Mouse (Mus musculus) kidney, embryonic 15.5 days (tissue): ENCODE measurements at regions not wholly inside any gene's neighbourhood (a gene's known extent, or its start where the extent isn't known, plus 50 kb on each side); places are given as distances from the start of the nearest gene placed in this dataset.

ENCODE experiments used
- ATAC-seq: fragments of 200-750 bp; cut with Nextera tagmentation; replicated peaks from 2 replicates; pipeline ENCODE4 v1.8.0; 2017; ENCODE audit warnings: moderate TSS enrichment; ENCODE audit not compliant: low FRiP score
- H3K27ac ChIP-seq: fragments of 300-500 bp; sonication (generic); 2 replicates; pipeline ENCODE4 v1.5.1; 2015; ENCODE audit warnings: mild to moderate bottlenecking, inconsistent platforms
- H3K27me3 ChIP-seq: fragments of 300-500 bp; sonication (generic); 2 replicates; pipeline ENCODE4 v1.6.1; 2015; ENCODE audit warnings: inconsistent platforms
- H3K36me3 ChIP-seq: fragments of 300-500 bp; sonication (generic); 2 replicates; pipeline ENCODE4 v1.6.1; 2015; ENCODE audit warnings: inconsistent platforms
- H3K4me1 ChIP-seq: fragments of 300-500 bp; sonication (generic); 2 replicates; pipeline ENCODE4 v1.6.1; 2015; ENCODE audit warnings: inconsistent platforms
- H3K4me2 ChIP-seq: fragments of 300-500 bp; sonication (generic); 2 replicates; pipeline ENCODE4 v1.6.1; 2015; ENCODE audit warnings: moderate library complexity, mild to moderate bottlenecking, inconsistent platforms
- H3K4me3 ChIP-seq: fragments of 300-500 bp; sonication (generic); replicated peaks from 2 replicates; pipeline ENCODE4 v1.5.1; 2015; ENCODE audit warnings: mild to moderate bottlenecking, inconsistent platforms
- H3K9ac ChIP-seq: fragments of 300-500 bp; sonication (generic); 2 replicates; pipeline ENCODE4 v1.6.1; 2015; ENCODE audit warnings: mild to moderate bottlenecking, inconsistent platforms
- H3K9me3 ChIP-seq: fragments of 300-500 bp; sonication (generic); replicated peaks from 2 replicates; pipeline ENCODE4 v1.6.1; 2016; ENCODE audit warnings: inconsistent platforms
- WGBS: fragments of 180-500 bp; shearing (Covaris S2); methylation state at CpG from one replicate; pipeline ENCODE4 v1.1.7; 2015; ENCODE audit warnings: mixed read lengths; 5-methylcytosine and 5-hydroxymethylcytosine counted together

DNA sequence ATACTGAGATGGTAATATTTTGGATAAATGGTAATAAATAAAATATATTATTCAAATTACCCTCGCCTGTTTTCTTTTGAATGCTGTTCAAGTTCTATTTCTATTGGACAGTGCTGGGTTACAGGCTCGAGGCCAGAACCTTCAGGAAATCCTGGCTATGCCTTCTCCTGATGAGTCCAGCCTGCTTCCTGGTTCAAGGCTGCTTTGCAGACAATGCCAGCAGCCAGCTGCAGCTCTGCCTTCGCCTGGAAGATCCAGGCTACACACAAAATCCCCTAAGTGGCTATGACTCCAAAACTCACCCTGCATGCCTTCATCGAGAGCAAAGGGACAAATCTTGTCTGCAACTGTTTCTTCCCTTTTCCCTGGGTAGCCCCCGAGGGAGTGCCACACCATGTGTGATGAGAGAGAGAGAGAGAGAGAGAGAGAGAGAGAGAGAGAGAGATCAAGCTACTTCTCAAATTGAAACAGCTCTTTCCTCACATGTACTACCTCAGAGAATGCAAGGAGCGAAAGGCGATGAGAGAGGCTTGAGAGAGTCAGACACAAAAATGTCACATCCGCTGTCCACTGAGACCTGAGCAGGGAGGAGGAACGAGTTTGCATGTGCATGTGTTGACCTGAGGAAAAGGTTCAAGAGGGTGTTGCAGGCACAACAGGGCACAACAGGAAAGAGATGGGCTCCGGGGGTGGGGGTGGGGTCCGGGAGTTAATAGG lies 319.7 kb downstream of the Bcor start:
- WGBS = 61% methylated on average over 10 of the region's 11 CpGs
- no peak overlapping the region for H3K9ac ChIP-seq
- H3K27ac ChIP-seq = peak overlapping the region; percentile 13; the same call in 1 of the 2 replicates
- no peak overlapping the region for H3K4me2 ChIP-seq
- no peaks in the 10 kb centered on the region for H3K36me3 ChIP-seq
- ATAC-seq = no peak
- 0 out of 2 replicates have a peak, but pooled peaks cover 4% of the 10 kb centered on the region for H3K4me1 ChIP-seq
- no peak overlapping the region for H3K4me3 ChIP-seq
- no peaks in the 10 kb centered on the region for H3K9me3 ChIP-seq
- H3K27me3 ChIP-seq = peaks cover 32% of the 10 kb centered on the region; the same call in 1 of the 2 replicates

- H3K36me3 ChIP-seq = no peaks in the 10 kb centered on the region
- no peak for ATAC-seq
- H3K4me2 ChIP-seq = no peak overlapping the region
- H3K4me3 ChIP-seq = no peak overlapping the region
- H3K27ac ChIP-seq = no peak overlapping the region
- 81% methylated on average over 2 of the region's 2 CpGs for WGBS
- H3K27me3 ChIP-seq = peaks cover 10% of the 10 kb centered on the region; the same call in 1 of the 2 replicates
- no peak overlapping the region for H3K9ac ChIP-seq
- no peaks in the 10 kb centered on the region for H3K4me1 ChIP-seq
- no peaks in the 10 kb centered on the region for H3K9me3 ChIP-seq
Observed at GRCm38 (mm10) chrX:11845566-11845965, 314.6 kb downstream of the Bcor start.

GRCm38 (mm10) chrX:11855910-11856309 lies 304.2 kb downstream of the Bcor start:
- H3K27ac ChIP-seq = no peak overlapping the region
- H3K4me3 ChIP-seq = no peak overlapping the region
- WGBS = 66% methylated on average over 4 of the region's 4 CpGs
- H3K4me1 ChIP-seq = peaks cover 8% of the 10 kb centered on the region
- ATAC-seq = no peak
- no peaks in the 10 kb centered on the region for H3K36me3 ChIP-seq
- no peaks in the 10 kb centered on the region for H3K9me3 ChIP-seq
- H3K27me3 ChIP-seq = peaks cover 64% of the 10 kb centered on the region
- H3K4me2 ChIP-seq = no peak overlapping the region
- no peak overlapping the region for H3K9ac ChIP-seq

GRCm38 (mm10) chrX:11859396-11859795 lies 300.8 kb downstream of the Bcor start:
- 52% methylated on average over 9 of the region's 9 CpGs for WGBS

GRCm38 (mm10) chrX:11861119-11861708 lies 298.9 kb downstream of the Bcor start:
- Histone ChIP-seq H3K9me3 (no peaks in the 10 kb centered on the region), H3K27me3 (peaks cover 81% of the 10 kb centered on the region), H3K9ac (no peak overlapping the region), H3K36me3 (no peaks in the 10 kb centered on the region), H3K4me2 (no peak overlapping the region), H3K4me1 (peaks cover 17% of the 10 kb centered on the region), H3K4me3 (no peak overlapping the region), H3K27ac (no peak overlapping the region)
- 56% methylated on average over 11 of the region's 11 CpGs for WGBS
- no peak for ATAC-seq

More at GRCm38 (mm10) chrX:11859396-11859795, 300.8 kb downstream of the Bcor start:
- Histone ChIP-seq H3K9ac (no peak overlapping the region), H3K27ac (no peak overlapping the region), H3K4me2 (no peak overlapping the region), H3K36me3 (no peaks in the 10 kb centered on the region), H3K4me3 (no peak overlapping the region), H3K27me3 (peaks cover 84% of the 10 kb centered on the region), H3K4me1 (peaks cover 17% of the 10 kb centered on the region), H3K9me3 (no peaks in the 10 kb centered on the region)
- ATAC-seq = no peak

GRCm38 (mm10) chrX:11861892-11862291 lies 298.3 kb downstream of the Bcor start:
- Histone ChIP-seq H3K9me3 (no peaks in the 10 kb centered on the region), H3K36me3 (no peaks in the 10 kb centered on the region), H3K4me2 (no peak overlapping the region), H3K4me1 (peaks cover 17% of the 10 kb centered on the region), H3K4me3 (no peak overlapping the region), H3K27me3 (peaks cover 74% of the 10 kb centered on the region), H3K27ac (no peak overlapping the region), H3K9ac (no peak overlapping the region)
- ATAC-seq = no peak
- WGBS = 17% methylated on average over 8 of the region's 8 CpGs

- Histone ChIP-seq H3K9me3 (no peaks in the 10 kb centered on the region), H3K27me3 (peaks cover 62% of the 10 kb centered on the region), H3K9ac (no peak overlapping the region), H3K4me1 (peaks cover 17% of the 10 kb centered on the region), H3K27ac (no peak overlapping the region), H3K4me3 (no peak overlapping the region), H3K4me2 (no peak overlapping the region), H3K36me3 (no peaks in the 10 kb centered on the region)
- ATAC-seq = no peak
- WGBS = 55% methylated on average over 3 of the region's 3 CpGs
Observed at GRCm38 (mm10) chrX:11863106-11863505, 297.0 kb downstream of the Bcor start.

DNA sequence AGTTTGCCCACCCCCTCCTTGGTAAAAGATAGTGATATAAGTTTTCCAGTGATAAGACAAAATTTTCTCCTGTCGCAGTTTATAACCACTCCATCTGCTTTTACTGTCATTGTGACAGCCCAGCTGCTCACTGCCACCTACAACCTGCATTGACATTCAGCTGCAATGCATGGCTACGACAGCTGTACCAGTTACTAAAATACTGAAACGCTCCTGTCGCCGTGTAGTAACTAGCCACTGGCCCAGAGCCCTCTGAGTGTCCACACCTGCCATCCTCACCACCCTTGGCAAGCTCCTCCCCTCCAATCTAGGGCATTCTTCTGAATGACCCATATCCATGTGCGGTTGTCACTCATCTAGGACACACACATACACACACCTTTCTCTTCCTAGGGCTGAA lies 286.2 kb downstream of the Bcor start:
- Histone ChIP-seq H3K4me1 (no peaks in the 10 kb centered on the region), H3K9ac (no peak overlapping the region), H3K4me2 (no peak overlapping the region), H3K27me3 (peaks cover 33% of the 10 kb centered on the region), H3K36me3 (no peaks in the 10 kb centered on the region), H3K27ac (no peak overlapping the region), H3K9me3 (no peaks in the 10 kb centered on the region), H3K4me3 (no peak overlapping the region)
- no peak for ATAC-seq
- 75% methylated on average over 6 of the region's 6 CpGs for WGBS

GRCm38 (mm10) chrX:11876636-11877035 lies 283.5 kb downstream of the Bcor start:
- no peak overlapping the region for H3K4me3 ChIP-seq
- H3K4me2 ChIP-seq = no peak overlapping the region
- peaks cover 30% of the 10 kb centered on the region; the same call in 1 of the 2 replicates for H3K27me3 ChIP-seq
- H3K27ac ChIP-seq = no peak overlapping the region
- no peaks in the 10 kb centered on the region for H3K4me1 ChIP-seq
- H3K9ac ChIP-seq = no peak overlapping the region
- no peaks in the 10 kb centered on the region for H3K36me3 ChIP-seq
- WGBS = 76% methylated on average over 7 of the region's 7 CpGs
- ATAC-seq = no peak
- no peaks in the 10 kb centered on the region for H3K9me3 ChIP-seq

DNA sequence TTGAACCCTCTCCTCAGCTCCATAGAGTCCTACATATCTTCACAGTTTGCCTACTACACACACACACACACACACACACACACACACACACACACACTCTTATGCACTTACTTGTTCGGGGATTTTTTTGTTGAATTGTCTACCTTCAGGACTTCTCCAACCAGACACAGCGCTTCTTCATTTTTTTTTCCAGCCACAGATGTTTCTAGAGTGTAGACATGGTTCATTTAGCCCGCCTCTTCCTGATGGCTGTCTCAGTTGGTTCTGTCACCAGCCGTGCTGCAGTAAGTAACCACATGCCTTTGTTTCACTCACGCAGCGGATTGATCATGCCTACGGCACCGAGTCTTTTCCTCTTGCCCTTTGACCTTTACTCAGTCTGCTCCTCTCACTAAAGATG lies 282.1 kb downstream of the Bcor start:
- no peak for ATAC-seq

DNA sequence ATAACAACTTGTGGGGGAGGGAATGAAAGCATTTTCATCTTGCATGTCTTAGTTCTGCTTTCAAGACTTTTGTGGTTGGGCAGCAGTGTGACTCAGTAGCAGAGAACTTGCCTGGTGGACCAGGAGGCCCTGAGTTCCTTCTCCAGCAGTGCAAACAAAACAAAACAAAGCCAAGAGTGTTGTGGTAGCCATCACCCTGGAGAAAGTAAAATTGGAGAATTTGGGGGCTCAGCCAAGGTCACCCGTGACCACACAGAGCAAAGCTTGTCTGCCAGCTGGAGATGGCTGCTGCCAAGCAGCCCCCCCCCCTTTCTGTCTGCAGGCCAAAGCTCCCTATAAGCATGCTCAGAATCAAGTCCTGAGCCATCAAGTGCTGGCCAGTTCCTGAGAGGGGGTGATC lies 279.2 kb downstream of the Bcor start:
- Histone ChIP-seq H3K27me3 (peaks cover 34% of the 10 kb centered on the region; the same call in 1 of the 2 replicates), H3K4me3 (no peak overlapping the region), H3K4me1 (no peaks in the 10 kb centered on the region), H3K4me2 (no peak overlapping the region), H3K27ac (no peak overlapping the region), H3K36me3 (no peaks in the 10 kb centered on the region), H3K9ac (no peak overlapping the region), H3K9me3 (no peaks in the 10 kb centered on the region)
- WGBS = 93% methylated on average over 1 of the region's 1 CpGs
- ATAC-seq = no peak

More for the DNA sequence above, 282.1 kb downstream of the Bcor start:
- H3K4me1 ChIP-seq = no peaks in the 10 kb centered on the region
- H3K4me3 ChIP-seq = no peak overlapping the region
- peaks cover 26% of the 10 kb centered on the region; the same call in 1 of the 2 replicates for H3K27me3 ChIP-seq
- no peaks in the 10 kb centered on the region for H3K9me3 ChIP-seq
- H3K9ac ChIP-seq = no peak overlapping the region
- no peak overlapping the region for H3K4me2 ChIP-seq
- H3K27ac ChIP-seq = no peak overlapping the region
- WGBS = 78% methylated on average over 8 of the region's 8 CpGs
- H3K36me3 ChIP-seq = no peaks in the 10 kb centered on the region

DNA sequence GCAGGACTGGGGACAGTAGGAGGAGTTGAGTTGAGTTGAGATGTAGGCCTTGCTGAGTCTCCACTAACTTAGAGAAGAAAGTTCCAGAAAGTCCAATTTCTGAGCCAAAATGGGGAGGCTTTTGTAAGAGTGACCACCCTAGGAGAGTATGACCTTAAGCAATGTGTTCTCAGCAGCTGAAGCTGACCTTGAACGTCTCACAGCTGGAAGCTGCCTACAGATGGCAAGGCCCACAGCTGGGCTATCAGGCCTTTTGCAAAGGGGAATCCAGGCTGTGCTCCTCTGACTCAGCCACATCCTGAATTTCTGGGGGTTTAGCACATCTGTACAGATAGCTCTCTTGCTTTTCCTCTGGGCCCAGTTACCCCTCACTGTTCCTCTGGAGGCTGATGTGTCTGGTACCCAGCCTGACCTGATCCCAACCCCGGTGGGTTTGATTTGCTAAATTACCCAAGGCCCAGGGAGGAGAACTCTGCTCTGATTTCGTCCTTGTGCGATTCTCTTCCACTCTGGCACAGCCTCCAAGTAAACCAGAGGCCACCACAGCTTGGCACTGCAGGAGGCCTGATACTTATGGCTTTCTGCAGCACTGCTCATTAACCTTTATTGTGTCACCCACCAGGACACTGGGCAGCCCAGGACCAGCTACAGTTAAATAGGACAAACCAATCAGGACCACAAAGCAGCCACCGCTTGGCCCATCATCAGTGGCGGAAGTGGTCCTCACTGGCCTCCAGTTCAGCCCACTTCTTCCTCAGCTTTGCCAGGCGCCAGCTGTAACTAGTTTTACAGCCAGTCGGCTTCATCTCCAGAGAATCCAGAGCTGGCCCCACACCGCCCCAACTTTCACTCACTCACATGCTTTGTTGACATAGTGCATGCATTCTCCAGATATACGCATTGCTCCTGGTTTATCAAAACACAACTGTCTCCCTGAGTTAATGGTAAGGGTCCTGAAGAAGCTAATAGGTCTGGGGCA lies 276.1 kb downstream of the Bcor start:
- Histone ChIP-seq H3K27ac (no peak overlapping the region), H3K9ac (no peak overlapping the region), H3K27me3 (peaks cover 43% of the 10 kb centered on the region), H3K36me3 (no peaks in the 10 kb centered on the region), H3K9me3 (no peaks in the 10 kb centered on the region), H3K4me1 (no peaks in the 10 kb centered on the region), H3K4me3 (no peak overlapping the region), H3K4me2 (no peak overlapping the region)
- 56% methylated on average over 10 of the region's 10 CpGs for WGBS
- ATAC-seq = no peak
